Mouse (Mus musculus) intestine, postnatal 0 days (tissue): Measurements from ENCODE around the gene Tns1. TPM values are rescaled to one million over a fixed set of nuclear protein-coding genes. Genes with fewer than 3 reads are reported as not detected.
A peak's percentile ranks its signal among the peaks of the same experiment; 100 is the strongest.

Experiments used
- ATAC-seq: fragments of 200-750 bp; cut with Nextera tagmentation; 2 replicates; pipeline ENCODE4 v1.8.0; 2017; ENCODE audit warnings: mild to moderate bottlenecking, moderate TSS enrichment, moderate library complexity
- H3K27ac ChIP-seq: fragments of 300-500 bp; sonication (generic); 2 replicates; pipeline ENCODE4 v1.5.1; 2014; ENCODE audit warnings: mild to moderate bottlenecking, low read depth, low read length, moderate library complexity
- H3K27me3 ChIP-seq: fragments of 300-500 bp; sonication (generic); replicated peaks from 2 replicates; pipeline ENCODE4 v1.6.1; 2014; ENCODE audit warnings: low read length, mixed read lengths; ENCODE audit not compliant: control insufficient read depth, insufficient read depth
- H3K36me3 ChIP-seq: fragments of 300-500 bp; sonication (generic); 2 replicates; pipeline ENCODE4 v1.6.1; 2014; ENCODE audit warnings: mild to moderate bottlenecking, moderate library complexity; ENCODE audit not compliant: control insufficient read depth, insufficient read depth
- H3K4me1 ChIP-seq: fragments of 300-500 bp; sonication (generic); replicated peaks from 2 replicates; pipeline ENCODE4 v1.6.1; 2014; ENCODE audit warnings: antibody characterized with exemption, low read length, mixed read lengths; ENCODE audit not compliant: control insufficient read depth, insufficient read depth
- H3K4me2 ChIP-seq: fragments of 300-500 bp; sonication (generic); replicated peaks from 2 replicates; pipeline ENCODE4 v1.6.1; 2014; ENCODE audit warnings: low read depth, mild to moderate bottlenecking, moderate library complexity
- H3K4me3 ChIP-seq: fragments of 300-500 bp; sonication (generic); 2 replicates; pipeline ENCODE4 v1.5.1; 2014; ENCODE audit warnings: low read depth, low read length
- H3K9ac ChIP-seq: fragments of 300-500 bp; sonication (generic); 2 replicates; pipeline ENCODE4 v1.6.1; 2014; ENCODE audit warnings: mild to moderate bottlenecking, low read depth, low read length
- H3K9me3 ChIP-seq: fragments of 300-500 bp; sonication (generic); 2 replicates; pipeline ENCODE4 v1.6.1; 2016; ENCODE audit warnings: mixed run types; ENCODE audit not compliant: control insufficient read depth
- CTCF ChIP-seq: sonication (generic); IDR thresholded peaks from 2 replicates; pipeline ENCODE4 v1.5.1; 2016; ENCODE audit warnings: low read depth, mild to moderate bottlenecking, control low read depth, antibody characterized with exemption, moderate library complexity
- WGBS: fragments of 180-500 bp; shearing (Covaris S2); extraction: QIAGEN DNeasy Blood & Tissue Kit; methylation state at CpG from one replicate; pipeline ENCODE4 v1.1.7; 2014; 5-methylcytosine and 5-hydroxymethylcytosine counted together
- polyA plus RNA-seq: library from polyadenylated mRNA; unstranded; fragments of >200 nt; fragmentation: Nextera tagmentation; extraction: Ambion mirVana; gene quantifications from 2 replicates; pipeline ENCODE4 v1.2.1, GENCODE M21; 2015

The Tns1 gene
- polyA plus RNA-seq, 1 experiment from 2014 or later = 21.5 TPM

GRCm38 (mm10) chr1:73987705-73988201, 136.5 kb downstream of the Tns1 start:
- H3K27me3 ChIP-seq = no peaks in the 10 kb centered on the region
- no peak overlapping the region for H3K4me2 ChIP-seq
- WGBS = 51% methylated on average over 6 of the region's 9 CpGs
- ATAC-seq = no peak
- H3K9ac ChIP-seq = no peak overlapping the region
- H3K4me1 ChIP-seq = no peaks in the 10 kb centered on the region
- TF ChIP-seq CTCF = no peak
- H3K4me3 ChIP-seq = no peak overlapping the region
- no peak overlapping the region; the same call in 1 of the 2 replicates for H3K27ac ChIP-seq
- peaks cover 38% of the 10 kb centered on the region; the same call in 1 of the 2 replicates for H3K36me3 ChIP-seq
- H3K9me3 ChIP-seq = no peaks in the 10 kb centered on the region

GRCm38 (mm10) chr1:73986268-73987045, 137.8 kb downstream of the Tns1 start:
- peaks cover 30% of the 10 kb centered on the region; the same call in 1 of the 2 replicates for H3K36me3 ChIP-seq
- H3K4me1 ChIP-seq = no peaks in the 10 kb centered on the region
- H3K4me3 ChIP-seq = no peak overlapping the region
- no peaks in the 10 kb centered on the region for H3K9me3 ChIP-seq
- no peaks in the 10 kb centered on the region for H3K27me3 ChIP-seq
- ATAC-seq = no peak
- peak; percentile 89 for TF ChIP-seq CTCF
- 44% methylated on average over 6 of the region's 6 CpGs for WGBS
- no peak overlapping the region for H3K9ac ChIP-seq
- H3K4me2 ChIP-seq = no peak overlapping the region
- no peak overlapping the region for H3K27ac ChIP-seq

DNA sequence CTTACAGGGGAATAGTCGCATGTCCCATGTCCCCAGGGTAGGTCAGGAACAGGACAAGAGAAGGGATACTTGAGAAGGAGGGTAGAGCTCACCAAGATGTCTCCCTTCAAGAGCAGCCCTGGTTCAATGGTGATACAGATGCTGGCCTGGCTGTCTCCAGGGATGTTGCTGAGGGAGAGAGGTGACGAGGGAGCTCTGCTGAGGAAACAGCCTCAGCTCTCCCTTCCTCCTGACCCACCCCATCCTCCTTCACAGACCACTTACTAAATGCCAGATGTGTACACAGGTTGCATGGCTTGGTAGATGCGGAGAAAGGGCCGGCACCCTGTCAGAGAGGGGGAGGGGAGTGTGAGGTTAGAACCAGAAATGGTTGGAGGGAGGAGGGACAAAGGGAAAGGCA, 138.6 kb downstream of the Tns1 start:
- ATAC-seq = no peak
- peaks cover 21% of the 10 kb centered on the region; the same call in 1 of the 2 replicates for H3K36me3 ChIP-seq
- 84% methylated on average over 4 of the region's 4 CpGs for WGBS

DNA sequence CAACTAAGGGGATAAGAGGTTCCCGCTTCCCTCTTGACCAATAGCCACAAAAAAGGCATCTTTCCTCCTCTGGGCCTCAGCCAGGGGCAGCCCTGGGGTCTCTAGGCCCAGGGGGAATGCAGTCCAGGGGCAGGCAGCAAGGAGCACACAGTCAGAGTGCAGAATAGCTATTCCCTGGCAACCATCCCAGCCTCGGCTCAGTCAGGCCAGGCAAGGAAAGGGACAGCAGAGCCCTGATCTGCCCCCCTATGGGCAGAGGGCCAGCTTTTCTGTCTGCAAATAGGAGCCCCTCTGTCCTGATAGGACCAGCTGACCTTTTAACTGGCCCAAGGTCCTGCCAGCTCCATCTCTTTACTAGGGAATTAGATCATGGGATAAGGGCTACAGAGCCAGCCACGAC, 145.0 kb downstream of the Tns1 start:
- ATAC-seq = no peak
- Histone ChIP-seq H3K4me2 (no peak overlapping the region), H3K4me3 (no peak overlapping the region), H3K27me3 (no peaks in the 10 kb centered on the region), H3K36me3 (peaks cover 14% of the 10 kb centered on the region; the same call in 1 of the 2 replicates), H3K4me1 (no peaks in the 10 kb centered on the region), H3K27ac (no peak overlapping the region), H3K9ac (no peak overlapping the region), H3K9me3 (no peaks in the 10 kb centered on the region)
- WGBS = 62% methylated on average over 3 of the region's 3 CpGs
- no peak for TF ChIP-seq CTCF

More for the DNA sequence above, 138.6 kb downstream of the Tns1 start:
- Histone ChIP-seq H3K27me3 (no peaks in the 10 kb centered on the region), H3K4me2 (no peak overlapping the region), H3K9me3 (no peaks in the 10 kb centered on the region), H3K9ac (no peak overlapping the region), H3K27ac (no peak overlapping the region), H3K4me1 (no peaks in the 10 kb centered on the region), H3K4me3 (no peak overlapping the region)
- no peak for TF ChIP-seq CTCF

DNA sequence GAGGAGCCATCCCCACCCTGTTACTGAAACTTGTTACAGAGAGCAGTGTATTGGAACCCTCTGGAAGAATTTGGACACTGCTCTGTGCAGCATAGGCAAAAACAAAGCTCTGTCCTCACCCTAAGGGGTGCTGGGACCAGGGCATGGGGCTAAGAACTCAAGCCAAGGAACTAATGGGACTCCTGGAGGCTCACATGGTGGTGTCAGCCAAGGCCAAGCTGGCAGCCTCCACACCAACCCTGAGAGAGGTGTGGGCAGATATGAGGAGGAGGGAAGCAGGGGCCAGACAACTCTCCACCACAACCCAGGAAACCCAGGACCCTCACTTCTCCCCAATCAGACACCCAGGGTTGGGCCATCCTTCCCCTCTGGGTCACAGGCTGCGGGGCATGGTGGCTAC, 145.7 kb downstream of the Tns1 start:
- no peak overlapping the region for H3K4me2 ChIP-seq
- WGBS = 100% methylated on average over 1 of the region's 1 CpGs
- ATAC-seq = no peak
- H3K27ac ChIP-seq = no peak overlapping the region
- H3K9me3 ChIP-seq = no peaks in the 10 kb centered on the region
- no peak overlapping the region for H3K9ac ChIP-seq
- peaks cover 11% of the 10 kb centered on the region; the same call in 1 of the 2 replicates for H3K36me3 ChIP-seq
- no peaks in the 10 kb centered on the region for H3K27me3 ChIP-seq
- H3K4me1 ChIP-seq = no peaks in the 10 kb centered on the region
- TF ChIP-seq CTCF = no peak
- no peak overlapping the region for H3K4me3 ChIP-seq

GRCm38 (mm10) chr1:73973992-73974391, 150.3 kb downstream of the Tns1 start:
- no peak for ATAC-seq
- Histone ChIP-seq H3K27ac (no peak overlapping the region), H3K36me3 (peaks cover 9% of the 10 kb centered on the region; the same call in 1 of the 2 replicates), H3K4me3 (no peak overlapping the region), H3K27me3 (no peaks in the 10 kb centered on the region), H3K4me2 (no peak overlapping the region), H3K9ac (no peak overlapping the region), H3K4me1 (0 out of 2 replicates have a peak, but pooled peaks cover 3% of the 10 kb centered on the region), H3K9me3 (no peaks in the 10 kb centered on the region)
- no peak for TF ChIP-seq CTCF
- WGBS = 83% methylated on average over 9 of the region's 9 CpGs
